Mouse (Mus musculus): Measurements from ENCODE around the gene Zfp93.

- no peak for TF ChIP-seq TAL1 (IDR thresholded peaks at IDR 0.05; ENCODE audit: low read length)
- TF ChIP-seq GATA1 (IDR thresholded peaks at IDR 0.05; ENCODE audit: low read length), result no peak
Observed at GRCm38 (mm10) chr7:24297361-24298095, 27.3 kb downstream of the Zfp93 start.
